Mouse (Mus musculus): ENCODE data around the gene Rassf4.

DNA sequence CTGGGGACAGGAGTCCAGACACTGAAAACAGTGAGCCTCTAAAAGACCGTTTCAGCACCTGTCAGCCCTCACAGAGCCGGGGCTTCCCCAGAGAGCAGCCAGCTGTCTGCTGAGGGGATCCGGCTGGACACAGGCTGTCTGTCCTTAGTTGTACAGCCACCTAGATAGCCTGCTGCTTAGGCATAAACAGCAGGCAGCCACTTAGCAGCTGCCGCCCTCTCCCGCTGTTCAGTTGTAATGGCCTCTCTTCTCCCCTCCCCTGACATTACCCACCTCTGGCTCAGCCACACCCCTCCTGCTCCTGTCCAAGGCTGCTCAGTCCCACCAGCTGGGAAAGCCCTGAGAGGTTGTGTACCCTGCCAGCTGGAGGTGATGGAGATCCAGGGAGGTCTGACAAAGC is 2.7 kb downstream of the Rassf4 start:
- TF ChIP-seq CTCF (IDR thresholded peaks at IDR 0.05) (0 out of 2 replicates have a peak, but pooled peaks have one; percentile 26), EP300 (IDR thresholded peaks at IDR 0.05; ENCODE audit: insufficient read depth, low read depth, low read length) (no peak)

Measured in heart, adult 2 months (tissue).